Mouse (Mus musculus) testis, postnatal 14 days (tissue): ENCODE data around the gene Smim24.

Experiments used
- DNase-seq: peaks from one replicate; pipeline ENCODE4 v3.0.0; 2021; ENCODE audit warnings: low spot score

Gene Smim24

GRCm38 (mm10) chr10:81410350-81410749, 17.5 kb downstream of the Smim24 start:
- no peak for DNase-seq

GRCm38 (mm10) chr10:81410981-81411380, 18.1 kb downstream of the Smim24 start:
- DNase-seq, result no peak

DNA sequence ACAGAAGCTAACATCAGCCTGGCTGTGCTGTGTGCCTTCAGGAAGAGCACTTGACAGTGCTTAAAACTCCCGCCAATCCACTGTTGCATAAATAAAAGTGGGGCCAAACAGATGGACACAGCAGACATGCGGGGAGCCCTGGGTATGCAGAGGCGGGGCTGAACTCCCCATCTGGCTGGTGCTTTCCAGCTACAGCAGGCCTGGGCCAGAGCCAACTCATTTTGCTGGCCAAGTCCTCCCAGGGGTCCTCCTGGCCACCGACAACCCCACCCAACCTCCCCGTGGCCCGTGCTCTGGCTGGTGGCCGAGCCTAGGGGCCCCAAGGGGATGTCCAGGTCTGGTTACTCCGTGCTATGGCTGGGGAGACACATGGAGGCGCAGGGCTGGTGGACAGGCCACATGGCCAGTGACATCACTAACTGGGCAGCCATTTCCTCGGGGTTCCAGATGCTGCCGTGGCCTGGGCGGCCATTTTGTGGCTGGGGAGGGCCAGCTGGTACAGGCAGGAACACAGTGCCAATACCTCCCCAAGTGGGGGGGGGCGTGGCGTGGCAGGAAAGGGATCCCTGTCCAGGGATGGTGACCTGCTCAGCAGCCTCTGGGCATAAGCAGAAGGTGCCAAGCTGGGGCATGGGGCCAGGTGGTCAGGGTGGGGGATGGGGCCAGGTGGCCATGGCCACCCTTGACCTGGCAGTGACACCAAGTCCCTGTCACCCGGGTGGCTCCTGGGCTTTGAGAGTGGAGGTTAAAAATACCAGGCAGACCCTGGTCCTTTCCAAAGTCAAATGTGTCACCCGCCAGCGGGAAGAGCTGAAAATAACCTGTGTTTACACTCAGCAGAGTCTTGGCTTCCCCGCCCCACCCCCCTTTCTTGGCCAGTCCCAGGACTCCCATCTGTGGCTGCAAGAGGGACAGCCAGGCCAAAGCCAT, 18.9 kb downstream of the Smim24 start:
- DNase-seq, result no peak

DNA sequence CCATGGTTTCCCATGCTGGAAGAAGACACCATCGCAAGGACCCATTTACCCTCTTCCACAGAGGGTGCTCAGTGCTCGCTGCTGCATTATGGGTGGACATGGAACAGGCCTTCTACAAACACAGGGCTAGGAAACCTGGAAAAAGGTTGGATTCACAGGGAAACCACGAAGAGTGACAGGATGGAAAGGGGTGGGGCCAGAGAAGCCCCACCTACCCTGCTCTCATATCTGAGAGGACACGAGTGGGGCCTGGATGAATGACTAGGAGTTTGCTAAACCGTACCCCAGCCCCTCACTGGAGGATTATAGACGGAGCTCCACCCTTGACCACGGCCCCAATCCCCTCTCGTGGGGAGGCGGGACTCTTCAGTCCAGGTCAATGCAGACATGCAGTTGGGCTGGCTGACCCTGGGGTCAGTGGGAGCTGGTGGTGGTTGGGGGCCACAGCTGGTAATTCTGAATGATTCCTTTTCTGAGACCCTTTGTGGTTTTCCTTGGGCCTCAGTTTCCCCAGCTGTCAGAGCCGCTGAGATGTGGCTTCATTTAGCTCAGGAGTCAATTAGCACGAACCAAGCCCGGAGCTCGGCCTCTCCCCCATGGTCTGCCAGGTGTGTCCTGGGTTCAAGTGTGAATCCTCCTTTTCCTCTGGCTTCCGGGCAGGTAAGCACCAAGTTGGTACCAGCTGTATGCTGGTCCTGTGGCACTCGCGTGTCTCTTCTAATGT, 19.9 kb downstream of the Smim24 start:
- DNase-seq, result no peak

GRCm38 (mm10) chr10:81413310-81414261, 20.7 kb downstream of the Smim24 start:
- DNase-seq, result peak; percentile 75

DNA sequence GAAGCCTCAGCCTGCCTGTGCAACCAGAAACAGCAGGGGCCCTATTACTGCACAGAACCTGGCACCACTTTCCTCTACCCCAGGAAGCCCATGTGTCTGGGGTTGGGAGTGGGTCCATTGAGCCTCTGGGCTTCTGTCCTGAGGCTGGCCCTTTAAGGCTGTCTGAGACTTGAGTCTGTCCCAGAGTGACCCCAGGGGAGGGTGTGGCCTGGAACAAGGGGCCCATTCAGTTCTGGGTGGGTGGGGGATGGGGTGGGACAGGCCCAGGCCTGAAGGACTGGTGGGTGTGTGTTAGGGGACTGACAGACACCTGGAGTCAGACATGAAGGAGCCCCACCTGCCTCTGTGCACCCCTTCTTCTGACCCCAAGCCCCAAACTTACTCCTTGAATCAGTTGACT, 21.8 kb downstream of the Smim24 start:
- DNase-seq, result no peak

GRCm38 (mm10) chr10:81415146-81415545, 22.3 kb downstream of the Smim24 start:
- no peak for DNase-seq

- DNase-seq, result no peak
These were observed 22.9 kb downstream of the Smim24 start for GRCm38 (mm10) chr10:81415549-81416310.

- peak; percentile 79 for DNase-seq
These were observed 23.9 kb downstream of the Smim24 start for GRCm38 (mm10) chr10:81416581-81417226.

DNA sequence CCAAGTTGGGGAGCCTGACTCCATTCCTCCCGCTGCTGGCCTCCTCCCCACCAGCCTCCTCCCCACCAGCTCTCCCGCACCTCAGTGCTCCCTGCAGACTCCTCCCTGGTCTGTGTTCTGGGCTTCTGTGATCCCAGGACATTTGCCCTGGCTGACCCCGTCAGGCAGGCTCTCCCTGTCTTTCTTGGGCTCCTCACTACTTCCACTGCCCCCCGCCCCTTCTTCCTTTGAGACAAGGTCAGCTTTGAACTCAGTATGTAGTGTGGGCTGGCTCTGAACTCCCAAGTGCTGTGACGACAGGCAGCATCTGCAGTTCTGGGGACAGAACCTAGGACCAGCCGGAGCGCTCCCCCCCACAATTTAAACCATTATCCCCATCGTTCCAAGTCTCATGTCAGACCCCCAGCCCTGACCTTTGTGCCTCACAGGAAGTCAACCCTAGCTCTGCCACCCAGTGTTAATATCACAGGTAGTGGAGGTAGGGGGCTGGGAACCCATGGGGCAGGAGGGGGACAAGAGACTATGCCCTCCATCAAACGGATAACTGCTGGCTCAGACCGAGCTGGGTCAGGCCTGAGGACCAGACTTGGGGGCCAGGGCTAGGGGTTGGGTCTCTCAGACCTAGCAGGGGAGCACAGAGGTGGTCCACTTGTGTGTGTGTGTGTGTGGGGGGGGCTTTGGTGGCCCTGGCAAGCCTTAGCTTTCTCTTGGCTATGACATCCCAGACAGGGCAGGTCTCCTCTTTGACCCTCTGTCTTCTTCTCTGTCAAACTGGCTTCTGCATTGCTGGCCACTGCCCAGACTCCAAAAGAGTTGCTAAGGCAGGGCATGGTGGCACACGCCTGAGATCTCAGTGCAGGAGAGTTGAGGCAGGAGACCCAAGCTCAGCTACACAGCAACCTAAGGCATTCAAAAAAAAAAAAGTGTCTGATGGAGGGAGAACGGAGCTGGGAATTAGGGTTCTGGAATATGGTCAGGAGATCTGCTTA, 24.7 kb downstream of the Smim24 start:
- no peak for DNase-seq

GRCm38 (mm10) chr10:81418216-81419070, 25.6 kb downstream of the Smim24 start:
- DNase-seq, result no peak

GRCm38 (mm10) chr10:81419111-81419928, 26.5 kb downstream of the Smim24 start:
- no peak for DNase-seq

GRCm38 (mm10) chr10:81420191-81420767, 27.4 kb downstream of the Smim24 start:
- peak; percentile 57 for DNase-seq

DNA sequence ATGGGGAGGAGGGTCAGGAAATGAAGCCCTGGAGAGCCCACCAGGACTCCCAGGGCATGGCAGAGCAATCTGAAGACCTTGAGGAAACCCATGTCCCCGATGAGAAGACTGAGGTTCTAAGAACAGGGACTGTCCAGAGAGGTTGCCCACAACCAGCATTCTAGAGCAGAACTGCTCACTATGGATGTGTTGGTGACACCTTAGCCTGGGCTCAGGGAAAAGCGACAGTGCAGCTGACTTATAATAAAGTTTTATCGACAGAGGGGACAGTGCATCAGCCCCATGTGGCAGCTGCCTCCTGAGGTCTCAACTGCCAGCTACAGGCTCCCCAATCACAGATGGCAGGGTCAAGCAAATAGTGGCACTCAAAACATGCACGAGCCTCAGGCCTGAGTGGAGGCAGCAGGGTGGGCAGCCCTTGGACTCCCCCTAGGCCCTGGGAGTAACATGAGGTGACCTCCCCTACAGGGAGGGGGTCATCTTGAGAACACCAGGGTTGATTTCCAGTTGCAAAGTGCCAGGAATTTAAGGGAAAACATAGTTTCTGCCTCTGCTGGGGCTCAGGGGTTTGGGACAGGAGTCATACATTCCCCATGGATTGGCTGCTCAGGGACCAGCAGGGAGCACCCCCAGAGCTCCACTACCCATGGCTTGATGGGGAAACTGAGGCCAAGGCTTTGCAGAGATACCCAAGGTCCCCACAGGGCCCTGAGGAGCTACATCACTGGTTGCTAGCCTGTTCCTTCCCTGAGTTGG, 28.4 kb downstream of the Smim24 start:
- DNase-seq, result no peak

- DNase-seq, result no peak
These were observed 28.9 kb downstream of the Smim24 start for GRCm38 (mm10) chr10:81421797-81422100.

- DNase-seq, result no peak
These were observed 29.3 kb downstream of the Smim24 start for GRCm38 (mm10) chr10:81422191-81422590.
